Mouse (Mus musculus): ENCODE results near the gene Yjefn3. TPM values are rescaled to one million over a fixed set of nuclear protein-coding genes. Genes with fewer than 3 reads are reported as not detected.
"Not testable (repeated sequence)": the region's sequence is repeated elsewhere in the genome, so short reads cannot be mapped to it uniquely, and the experiment has no call there.

Gene Yjefn3
- 9.9 and 10.0 TPM in 2 replicates for polyA plus RNA-seq (2014; fragmentation: Nextera tagmentation; extraction: Ambion mirVana)

DNA sequence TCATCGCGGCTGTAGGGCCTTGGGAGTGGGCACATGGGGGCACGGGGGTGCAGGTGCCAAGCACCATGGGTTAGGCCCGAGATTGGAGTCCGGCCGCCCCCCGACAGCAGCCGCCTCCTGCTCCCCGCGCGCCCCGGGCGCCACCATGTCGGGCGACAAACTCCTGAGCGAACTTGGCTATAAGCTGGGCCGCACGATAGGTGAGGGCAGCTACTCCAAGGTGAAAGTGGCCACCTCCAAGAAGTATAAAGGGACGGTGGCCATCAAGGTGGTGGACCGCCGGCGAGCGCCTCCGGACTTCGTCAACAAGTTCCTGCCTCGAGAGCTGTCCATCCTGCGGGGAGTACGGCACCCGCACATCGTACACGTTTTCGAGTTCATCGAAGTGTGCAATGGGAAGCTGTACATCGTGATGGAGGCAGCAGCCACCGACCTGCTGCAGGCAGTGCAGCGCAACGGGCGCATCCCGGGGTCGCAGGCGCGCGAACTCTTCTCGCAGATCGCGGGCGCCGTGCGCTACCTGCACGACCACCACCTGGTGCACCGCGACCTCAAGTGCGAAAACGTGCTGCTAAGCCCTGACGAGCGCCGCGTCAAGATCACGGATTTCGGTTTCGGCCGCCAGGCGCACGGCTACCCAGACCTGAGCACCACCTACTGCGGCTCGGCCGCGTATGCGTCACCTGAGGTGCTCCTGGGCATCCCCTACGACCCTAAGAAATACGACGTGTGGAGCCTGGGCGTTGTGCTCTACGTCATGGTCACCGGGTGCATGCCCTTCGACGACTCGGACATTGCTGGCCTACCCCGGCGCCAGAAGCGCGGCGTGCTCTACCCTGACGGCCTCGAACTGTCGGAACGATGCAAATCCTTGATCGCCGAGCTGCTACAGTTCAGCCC is at the start of gene Yjefn3, which contains the start of the genes Tssk6 and Ndufa13:
Gene Yjefn3 (minus strand): TSS at position 550 of the 900 bp plus-strand sequence.
Gene Tssk6 (plus strand): TSS at position 22 of the 900 bp plus-strand sequence.
Gene Ndufa13 (minus strand): TSS at position 396 of the 900 bp plus-strand sequence.
- ATAC-seq (peak; percentile 1), DNase-seq (ENCODE audit: low spot score) (no peak)
- H3K4me1 ChIP-seq (ENCODE audit: control insufficient read depth, insufficient read depth, low read length) = peaks cover 16% of the 10 kb centered on the region
- peaks cover 11% of the 10 kb centered on the region for H3K36me3 ChIP-seq (ENCODE audit: control insufficient read depth, insufficient read depth, low read length)
- no peaks in the 10 kb centered on the region for H3K27me3 ChIP-seq (replicated peaks; ENCODE audit: control insufficient read depth, insufficient read depth, low read length)
- peak within 1 kb of the TSS; percentile 85 for H3K27ac ChIP-seq (ENCODE audit: low read depth, low read length)
- 9% methylated on average over 89 of the region's 89 CpGs for WGBS
- H3K4me3 ChIP-seq (ENCODE audit: low read depth, low read length) = peak within 1 kb of the TSS; percentile 62
- no peaks in the 10 kb centered on the region for H3K9me3 ChIP-seq (replicated peaks; ENCODE audit: control insufficient read depth, low read length)
- peak within 1 kb of the TSS; percentile 70 for H3K9ac ChIP-seq (ENCODE audit: low read length)
- peak within 1 kb of the TSS; percentile 96 for H3K4me2 ChIP-seq (ENCODE audit: low read length)

DNA sequence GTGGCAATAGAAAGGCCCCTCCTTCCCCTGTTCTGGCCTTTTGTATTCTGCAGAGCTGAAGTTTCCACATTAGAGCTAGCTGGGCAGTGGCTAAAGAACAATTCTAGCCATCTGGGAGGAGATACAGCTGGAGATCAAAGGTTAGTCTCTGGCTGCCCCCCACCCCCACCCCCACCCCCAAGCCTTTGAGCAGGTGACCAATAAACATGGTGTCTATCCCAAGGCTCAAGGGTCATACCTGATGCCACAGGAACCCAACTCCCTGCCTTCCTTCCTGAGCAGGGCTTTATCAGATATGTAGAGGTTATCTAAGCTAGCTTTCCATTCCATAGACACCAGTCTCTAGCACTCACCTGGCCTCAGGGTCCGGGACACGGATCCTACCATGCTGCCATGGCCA is 47.8 kb upstream of the Yjefn3 start:
- ATAC-seq (no peak), DNase-seq (ENCODE audit: low spot score) (no peak)
- no peaks in the 10 kb centered on the region for H3K9me3 ChIP-seq (replicated peaks; ENCODE audit: control insufficient read depth, low read length)
- no peaks in the 10 kb centered on the region for H3K27me3 ChIP-seq (replicated peaks; ENCODE audit: control insufficient read depth, insufficient read depth, low read length)
- no peak overlapping the region for H3K9ac ChIP-seq (ENCODE audit: low read length)
- no peaks in the 10 kb centered on the region; the same call in 1 of the 2 replicates for H3K4me1 ChIP-seq (ENCODE audit: control insufficient read depth, insufficient read depth, low read length)
- H3K4me3 ChIP-seq (ENCODE audit: low read depth, low read length) = no peak overlapping the region
- H3K27ac ChIP-seq (ENCODE audit: low read depth, low read length) = no peak overlapping the region
- peaks cover 7% of the 10 kb centered on the region; the same call in 1 of the 2 replicates for H3K36me3 ChIP-seq (ENCODE audit: control insufficient read depth, insufficient read depth, low read length)
- no peak overlapping the region for H3K4me2 ChIP-seq (ENCODE audit: low read length)
- 94% methylated on average over 2 of the region's 2 CpGs for WGBS

- ATAC-seq; H3K36me3 ChIP-seq (ENCODE audit: control insufficient read depth, insufficient read depth, low read length); DNase-seq (ENCODE audit: low spot score); H3K9me3 ChIP-seq (replicated peaks; ENCODE audit: control insufficient read depth, low read length); H3K27me3 ChIP-seq (replicated peaks; ENCODE audit: control insufficient read depth, insufficient read depth, low read length); H3K4me2 ChIP-seq (ENCODE audit: low read length); H3K4me1 ChIP-seq (ENCODE audit: control insufficient read depth, insufficient read depth, low read length); H3K27ac ChIP-seq (ENCODE audit: low read depth, low read length); H3K9ac ChIP-seq (ENCODE audit: low read length); H3K4me3 ChIP-seq (ENCODE audit: low read depth, low read length): not testable (repeated sequence)
- 90% methylated on average over 2 of the region's 3 CpGs for WGBS
These were observed 40.0 kb upstream of the Yjefn3 start for GRCm38 (mm10) chr8:69942495-69942894.

GRCm38 (mm10) chr8:69940386-69940785 is 37.9 kb upstream of the Yjefn3 start:
- H3K27me3 ChIP-seq (replicated peaks; ENCODE audit: control insufficient read depth, insufficient read depth, low read length) = no peaks in the 10 kb centered on the region
- WGBS = 97% methylated on average over 2 of the region's 2 CpGs
- H3K27ac ChIP-seq (ENCODE audit: low read depth, low read length) = no peak overlapping the region
- ATAC-seq = no peak
- no peak overlapping the region for H3K4me3 ChIP-seq (ENCODE audit: low read depth, low read length)
- no peak overlapping the region for H3K4me2 ChIP-seq (ENCODE audit: low read length)
- DNase-seq (ENCODE audit: low spot score) = no peak
- no peaks in the 10 kb centered on the region for H3K4me1 ChIP-seq (ENCODE audit: control insufficient read depth, insufficient read depth, low read length)
- peaks cover 7% of the 10 kb centered on the region; the same call in 1 of the 2 replicates for H3K36me3 ChIP-seq (ENCODE audit: control insufficient read depth, insufficient read depth, low read length)
- H3K9me3 ChIP-seq (replicated peaks; ENCODE audit: control insufficient read depth, low read length) = no peaks in the 10 kb centered on the region
- H3K9ac ChIP-seq (ENCODE audit: low read length) = no peak overlapping the region

DNA sequence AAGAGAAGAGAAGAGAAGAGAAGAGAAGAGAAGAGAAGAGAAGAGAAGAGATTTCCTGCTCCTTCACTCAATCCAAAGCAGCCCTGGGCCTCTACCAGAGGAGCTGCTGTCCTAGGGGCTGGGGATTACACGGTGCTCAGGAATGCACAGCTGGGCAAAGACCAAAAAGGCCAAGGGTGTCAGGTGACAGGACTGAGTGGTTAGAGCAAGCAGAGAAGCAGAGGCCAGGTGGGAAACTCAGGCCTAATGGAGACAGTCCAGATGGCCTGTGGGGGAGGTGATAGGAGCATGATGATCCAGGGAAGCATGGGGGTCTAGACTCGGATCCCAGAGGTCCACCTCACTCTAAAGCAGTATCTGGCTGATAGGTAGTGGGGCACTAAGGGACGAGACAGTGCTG is 37.1 kb upstream of the Yjefn3 start:
- H3K4me3 ChIP-seq (ENCODE audit: low read depth, low read length) = no peak overlapping the region
- no peaks in the 10 kb centered on the region for H3K4me1 ChIP-seq (ENCODE audit: control insufficient read depth, insufficient read depth, low read length)
- H3K9ac ChIP-seq (ENCODE audit: low read length) = no peak overlapping the region
- WGBS = 56% methylated on average over 3 of the region's 3 CpGs
- no peak for DNase-seq (ENCODE audit: low spot score)
- no peak overlapping the region for H3K27ac ChIP-seq (ENCODE audit: low read depth, low read length)
- no peaks in the 10 kb centered on the region for H3K9me3 ChIP-seq (replicated peaks; ENCODE audit: control insufficient read depth, low read length)
- H3K36me3 ChIP-seq (ENCODE audit: control insufficient read depth, insufficient read depth, low read length) = peaks cover 7% of the 10 kb centered on the region; the same call in 1 of the 2 replicates
- no peak overlapping the region for H3K4me2 ChIP-seq (ENCODE audit: low read length)
- no peak for ATAC-seq
- H3K27me3 ChIP-seq (replicated peaks; ENCODE audit: control insufficient read depth, insufficient read depth, low read length) = no peaks in the 10 kb centered on the region

DNA sequence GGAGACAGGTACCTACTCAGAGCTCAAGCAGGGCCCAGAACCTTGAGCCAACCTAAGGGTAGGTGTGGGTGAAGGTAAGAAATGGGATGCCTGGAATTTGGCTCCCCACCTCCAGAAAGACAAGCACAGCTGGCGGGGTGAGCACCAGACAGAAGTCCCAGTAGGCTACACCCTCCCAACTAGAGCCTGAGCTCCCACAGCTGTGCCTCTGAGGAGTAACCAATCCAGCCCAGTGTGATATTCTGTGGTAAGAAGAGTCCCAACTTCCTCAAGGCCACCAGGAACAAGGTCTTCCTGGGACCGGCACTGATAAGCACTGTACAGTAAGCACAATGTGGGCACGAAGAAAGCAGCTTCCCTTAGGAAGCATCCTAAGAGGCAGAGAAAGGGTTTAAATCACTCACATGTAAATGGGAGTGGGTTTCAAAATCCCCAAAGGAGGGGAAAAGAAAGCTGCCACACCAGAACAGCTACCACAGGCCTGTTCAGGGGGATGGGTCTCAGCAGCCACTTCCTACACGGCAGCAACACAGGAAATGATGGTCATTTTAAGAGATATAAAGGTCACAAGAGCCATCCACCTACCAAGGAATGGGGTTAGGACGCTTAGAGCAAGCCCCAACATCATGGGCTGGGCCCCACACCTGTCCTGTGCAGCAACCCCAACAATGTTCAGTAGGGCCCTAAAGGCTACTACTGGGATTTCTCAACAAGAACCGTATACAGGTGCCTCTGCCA is 35.9 kb upstream of the Yjefn3 start:
- ATAC-seq = no peak

GRCm38 (mm10) chr8:69937466-69937865 is 35.0 kb upstream of the Yjefn3 start:
- Histone ChIP-seq H3K36me3 (ENCODE audit: control insufficient read depth, insufficient read depth, low read length) (peaks cover 12% of the 10 kb centered on the region), H3K9ac (ENCODE audit: low read length) (no peak overlapping the region), H3K9me3 (replicated peaks; ENCODE audit: control insufficient read depth, low read length) (no peaks in the 10 kb centered on the region), H3K4me1 (ENCODE audit: control insufficient read depth, insufficient read depth, low read length) (no peaks in the 10 kb centered on the region), H3K4me2 (ENCODE audit: low read length) (no peak overlapping the region), H3K27ac (ENCODE audit: low read depth, low read length) (no peak overlapping the region), H3K27me3 (replicated peaks; ENCODE audit: control insufficient read depth, insufficient read depth, low read length) (no peaks in the 10 kb centered on the region), H3K4me3 (ENCODE audit: low read depth, low read length) (no peak overlapping the region)
- ATAC-seq = no peak
- DNase-seq (ENCODE audit: low spot score) = no peak
- 92% methylated on average over 3 of the region's 3 CpGs for WGBS

More for the DNA sequence above, 35.9 kb upstream of the Yjefn3 start:
- H3K4me2 ChIP-seq (ENCODE audit: low read length) = no peak overlapping the region
- no peak overlapping the region for H3K9ac ChIP-seq (ENCODE audit: low read length)
- no peak overlapping the region for H3K27ac ChIP-seq (ENCODE audit: low read depth, low read length)
- no peaks in the 10 kb centered on the region for H3K27me3 ChIP-seq (replicated peaks; ENCODE audit: control insufficient read depth, insufficient read depth, low read length)
- H3K36me3 ChIP-seq (ENCODE audit: control insufficient read depth, insufficient read depth, low read length) = peaks cover 12% of the 10 kb centered on the region
- H3K9me3 ChIP-seq (replicated peaks; ENCODE audit: control insufficient read depth, low read length) = no peaks in the 10 kb centered on the region
- no peaks in the 10 kb centered on the region for H3K4me1 ChIP-seq (ENCODE audit: control insufficient read depth, insufficient read depth, low read length)
- H3K4me3 ChIP-seq (ENCODE audit: low read depth, low read length) = no peak overlapping the region
- WGBS = 92% methylated on average over 6 of the region's 6 CpGs
- no peak for DNase-seq (ENCODE audit: low spot score)

GRCm38 (mm10) chr8:69936050-69936794 is 33.7 kb upstream of the Yjefn3 start:
- Histone ChIP-seq H3K27ac (ENCODE audit: low read depth, low read length) (no peak overlapping the region), H3K36me3 (ENCODE audit: control insufficient read depth, insufficient read depth, low read length) (peaks cover 12% of the 10 kb centered on the region), H3K4me3 (ENCODE audit: low read depth, low read length) (no peak overlapping the region), H3K4me1 (ENCODE audit: control insufficient read depth, insufficient read depth, low read length) (no peaks in the 10 kb centered on the region), H3K27me3 (replicated peaks; ENCODE audit: control insufficient read depth, insufficient read depth, low read length) (no peaks in the 10 kb centered on the region), H3K9ac (ENCODE audit: low read length) (no peak overlapping the region), H3K4me2 (ENCODE audit: low read length) (no peak overlapping the region), H3K9me3 (replicated peaks; ENCODE audit: control insufficient read depth, low read length) (no peaks in the 10 kb centered on the region)
- WGBS = 66% methylated on average over 7 of the region's 7 CpGs
- DNase-seq (ENCODE audit: low spot score) (peak; percentile 64), ATAC-seq (peak; percentile 29; the same call in 1 of the 2 replicates)

Measured in forebrain, embryonic 14.5 days (tissue).